In genomic region chr14:25663649-25664309, GRCm38 (mm10) we compare ENCODE assay signal across 12 mouse cellular contexts. TPM values are rescaled to one million over a fixed set of nuclear protein-coding genes. Genes with fewer than 3 reads are reported as not detected.
DNase-seq lines count a peak whose midpoint lies in the region; ATAC-seq and TF ChIP-seq lines count a peak whose summit lies in the region.
"Had no signal": no experiment of that assay in that cellular context is flagged by ENCODE, and none has a peak within 500 bp of the region (broad histone marks: within the 10 kb centered on the region; RNA-seq: fewer than 3 reads in every experiment).

No protein-coding gene starts in this region.

- TF ChIP-seq POLR2A in cerebellum, adult 2 months (IDR thresholded peaks at IDR 0.05; ENCODE audit: borderline replicate concordance, insufficient read depth, low read length) = no peak

- H3K9me3 ChIP-seq in heart, embryonic 15.5 days (replicated peaks) = no peaks in the 10 kb centered on the region
- H3K9me3 ChIP-seq in heart, embryonic 11.5 days (replicated peaks; ENCODE audit: control insufficient read depth, low read length) = no peaks in the 10 kb centered on the region
- no peaks in the 10 kb centered on the region for H3K9me3 ChIP-seq in hindbrain, embryonic 11.5 days (ENCODE audit: control insufficient read depth, low read length)
- no peaks in the 10 kb centered on the region for H3K9me3 ChIP-seq in midbrain, embryonic 15.5 days
- no peaks in the 10 kb centered on the region for H3K9me3 ChIP-seq in liver, embryonic 12.5 days (replicated peaks)

- ATAC-seq in heart, embryonic 15.5 days (replicated peaks; ENCODE audit: insufficient number of reproducible peaks, insufficient read depth, low FRiP score, low read depth) = no peak
- ATAC-seq in heart, embryonic 11.5 days (replicated peaks; ENCODE audit: insufficient number of reproducible peaks, low FRiP score, low TSS enrichment) = no peak
- no peak for ATAC-seq in hindbrain, embryonic 11.5 days (ENCODE audit: low FRiP score)
- no peak for ATAC-seq in midbrain, embryonic 15.5 days (replicated peaks)
- ATAC-seq in liver, embryonic 12.5 days = no peak

- 53% methylated on average over 7 of the region's 7 CpGs for WGBS in cerebellum, adult 2 months
- WGBS in heart, embryonic 15.5 days = 80% methylated on average over 7 of the region's 7 CpGs
- WGBS in heart, embryonic 11.5 days (ENCODE audit: insufficient replicate concordance) = 79% methylated on average over 7 of the region's 7 CpGs
- 79% methylated on average over 7 of the region's 7 CpGs for WGBS in hindbrain, embryonic 11.5 days
- WGBS in midbrain, embryonic 15.5 days = 86% methylated on average over 7 of the region's 7 CpGs
- WGBS in liver, embryonic 12.5 days (ENCODE audit: insufficient replicate concordance) = 79% methylated on average over 7 of the region's 7 CpGs

- no peak for DNase-seq in cerebellum, adult 2 months
- DNase-seq in cerebellum, postnatal 36 days = no peak
- DNase-seq in hindbrain, embryonic 11.5 days (ENCODE audit: low spot score) = no peak
- DNase-seq in natural killer cell, adult 2 months (ENCODE audit: low spot score in 2 of 2) = no peak
- DNase-seq: adrenal gland, postnatal 14 days; kidney, adult 8-10 months; liver; lung, postnatal 14 days had no signal

- H3K36me3 ChIP-seq in heart, embryonic 15.5 days = peaks cover 55% of the 10 kb centered on the region
- H3K36me3 ChIP-seq in heart, embryonic 11.5 days (ENCODE audit: control insufficient read depth, insufficient read depth, low read length) = peaks cover 37% of the 10 kb centered on the region
- H3K36me3 ChIP-seq in hindbrain, embryonic 11.5 days (ENCODE audit: control insufficient read depth, insufficient read depth, low read length) = peaks cover 13% of the 10 kb centered on the region
- H3K36me3 ChIP-seq in midbrain, embryonic 15.5 days (replicated peaks) = peaks cover 30% of the 10 kb centered on the region
- H3K36me3 ChIP-seq in liver, embryonic 12.5 days = peaks cover 71% of the 10 kb centered on the region

- peaks cover 48% of the 10 kb centered on the region for H3K4me1 ChIP-seq in cerebellum, adult 2 months (ENCODE audit: control insufficient read depth, insufficient read depth, low read length)
- H3K4me1 ChIP-seq in heart, embryonic 15.5 days (replicated peaks) = peaks cover 41% of the 10 kb centered on the region
- 0 out of 2 replicates have a peak, but pooled peaks cover 4% of the 10 kb centered on the region for H3K4me1 ChIP-seq in heart, embryonic 11.5 days (ENCODE audit: control insufficient read depth, insufficient read depth, low read length)
- 0 out of 2 replicates have a peak, but pooled peaks cover 3% of the 10 kb centered on the region for H3K4me1 ChIP-seq in hindbrain, embryonic 11.5 days (replicated peaks; ENCODE audit: control insufficient read depth, insufficient read depth, low read length)
- H3K4me1 ChIP-seq in midbrain, embryonic 15.5 days = no peaks in the 10 kb centered on the region
- peaks cover 18% of the 10 kb centered on the region for H3K4me1 ChIP-seq in liver, embryonic 12.5 days

- no peak overlapping the region for H3K4me3 ChIP-seq in cerebellum, adult 2 months (replicated peaks; ENCODE audit: insufficient read depth, low read depth, low read length)
- H3K4me3 ChIP-seq in heart, embryonic 15.5 days = no peak overlapping the region
- H3K4me3 ChIP-seq in heart, embryonic 11.5 days (ENCODE audit: low read depth, low read length) = no peak overlapping the region
- no peak overlapping the region for H3K4me3 ChIP-seq in hindbrain, embryonic 11.5 days (ENCODE audit: low read depth, low read length)
- no peak overlapping the region for H3K4me3 ChIP-seq in midbrain, embryonic 15.5 days
- H3K4me3 ChIP-seq in liver, embryonic 12.5 days = no peak overlapping the region

- no peak overlapping the region for H3K4me2 ChIP-seq in heart, embryonic 15.5 days
- H3K4me2 ChIP-seq in heart, embryonic 11.5 days = no peak overlapping the region
- no peak overlapping the region for H3K4me2 ChIP-seq in hindbrain, embryonic 11.5 days (replicated peaks; ENCODE audit: low read depth, low read length)
- no peak overlapping the region for H3K4me2 ChIP-seq in midbrain, embryonic 15.5 days
- no peak overlapping the region for H3K4me2 ChIP-seq in liver, embryonic 12.5 days

- H3K9ac ChIP-seq in heart, embryonic 15.5 days = no peak overlapping the region
- H3K9ac ChIP-seq in heart, embryonic 11.5 days (ENCODE audit: low read depth, low read length) = no peak overlapping the region
- no peak overlapping the region for H3K9ac ChIP-seq in hindbrain, embryonic 11.5 days (ENCODE audit: low read depth, low read length)
- no peak overlapping the region for H3K9ac ChIP-seq in midbrain, embryonic 15.5 days
- no peak overlapping the region for H3K9ac ChIP-seq in liver, embryonic 12.5 days

- no peaks in the 10 kb centered on the region for H3K27me3 ChIP-seq in cerebellum, adult 2 months (ENCODE audit: control insufficient read depth, insufficient read depth, low read length)
- no peaks in the 10 kb centered on the region for H3K27me3 ChIP-seq in heart, embryonic 15.5 days
- no peaks in the 10 kb centered on the region for H3K27me3 ChIP-seq in heart, embryonic 11.5 days (ENCODE audit: control insufficient read depth, insufficient read depth, low read length)
- H3K27me3 ChIP-seq in hindbrain, embryonic 11.5 days (ENCODE audit: control insufficient read depth, insufficient read depth, low read length) = no peaks in the 10 kb centered on the region
- H3K27me3 ChIP-seq in midbrain, embryonic 15.5 days (replicated peaks) = no peaks in the 10 kb centered on the region
- H3K27me3 ChIP-seq in liver, embryonic 12.5 days (replicated peaks) = no peaks in the 10 kb centered on the region

- H3K27ac ChIP-seq in cerebellum, adult 2 months (ENCODE audit: insufficient read depth, low read length) = peak overlapping the region; percentile 62
- H3K27ac ChIP-seq in heart, embryonic 15.5 days = peak overlapping the region; percentile 52
- H3K27ac ChIP-seq in heart, embryonic 11.5 days (ENCODE audit: low read depth, low read length) = no peak overlapping the region
- peak overlapping the region; percentile 63 for H3K27ac ChIP-seq in hindbrain, embryonic 11.5 days (ENCODE audit: low read depth, low read length)
- peak overlapping the region; percentile 47 for H3K27ac ChIP-seq in midbrain, embryonic 15.5 days
- no peak overlapping the region for H3K27ac ChIP-seq in liver, embryonic 12.5 days

- no peak for TF ChIP-seq CTCF in cerebellum, adult 2 months (IDR thresholded peaks at IDR 0.05; ENCODE audit: borderline replicate concordance, insufficient read depth, low read depth, low read length)

RNA-seq across cellular contexts. Expression of gene Ppif, which starts 30.2 kb away (rescaled TPM):
- polyA plus RNA-seq in cerebellum, adult 2 months (2012; rRNA removed) = 62.7 and 63.3 TPM in 2 replicates
- 102 and 108 TPM in 2 replicates for polyA plus RNA-seq in heart, embryonic 15.5 days (2015; fragmentation: Nextera tagmentation; extraction: Ambion mirVana)
- polyA plus RNA-seq in heart, embryonic 11.5 days (2014; fragmentation: Nextera tagmentation; extraction: Ambion mirVana) = 92.7 and 99.4 TPM in 2 replicates
- 32.3 and 33.3 TPM in 2 replicates for polyA plus RNA-seq in hindbrain, embryonic 11.5 days (2014; fragmentation: Nextera tagmentation; extraction: Ambion mirVana)
- 30.6 and 32.0 TPM in 2 replicates for polyA plus RNA-seq in midbrain, embryonic 15.5 days (2015; fragmentation: Nextera tagmentation; extraction: Ambion mirVana)
- 46.8 and 48.4 TPM in 2 replicates for polyA plus RNA-seq in liver, embryonic 12.5 days (2016; fragmentation: Nextera tagmentation; extraction: Ambion mirVana)

Comparison
In these comparisons a context has a peak if more than half of its experiments do, and no peak if none do; other contexts are left out.
1. H3K27ac ChIP-seq: peak in cerebellum, adult 2 months (single experiment), heart, embryonic 15.5 days (single experiment), hindbrain, embryonic 11.5 days (single experiment) and midbrain, embryonic 15.5 days (single experiment); none in heart, embryonic 11.5 days (single experiment) and liver, embryonic 12.5 days (single experiment).